Mouse (Mus musculus): ENCODE results near the gene Tenm1. TPM values are rescaled to one million over a fixed set of nuclear protein-coding genes. Genes with fewer than 3 reads are reported as not detected.

Gene Tenm1
- total and polyA plus RNA-seq, 2 experiments, result not detected

DNA sequence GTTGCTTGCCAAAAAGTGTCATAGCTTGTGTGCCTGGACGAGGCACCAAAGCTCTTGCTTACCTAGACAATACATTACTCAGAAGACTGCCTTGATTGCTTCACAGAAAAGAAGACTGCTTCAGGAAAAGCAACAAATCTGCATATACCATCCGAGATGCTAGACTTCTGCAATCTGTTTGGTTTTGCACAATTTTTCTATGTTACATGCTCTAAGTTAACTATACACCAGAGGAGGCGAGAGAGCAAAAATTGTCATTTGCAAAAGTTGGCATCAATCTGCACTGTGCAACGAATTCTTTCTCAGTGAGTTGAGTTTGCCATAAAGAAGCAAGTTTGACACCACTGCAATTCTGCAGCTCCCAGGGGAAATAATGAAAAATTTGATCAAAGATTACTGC lies 193.1 kb downstream of the Tenm1 start:
- no peak for DNase-seq (ENCODE audit: extremely low read depth, low read depth, low spot score)
- Histone ChIP-seq H3K36me3 (ENCODE audit: control insufficient read depth, insufficient read depth, low read length) (no peaks in the 10 kb centered on the region), H3K4me3 (ENCODE audit: insufficient read depth, low read depth, low read length) (no peak overlapping the region), H3K27ac (replicated peaks; ENCODE audit: insufficient read depth, low read depth, low read length) (no peak overlapping the region), H3K79me2 (ENCODE audit: control insufficient read depth, insufficient read depth, low read length) (no peaks in the 10 kb centered on the region), H3K27me3 (ENCODE audit: control insufficient read depth, insufficient read depth, low read length) (no peaks in the 10 kb centered on the region), H3K9ac (ENCODE audit: low read depth, low read length) (no peak overlapping the region), H3K4me1 (ENCODE audit: control insufficient read depth, insufficient read depth, low read length) (no peaks in the 10 kb centered on the region)
- TF ChIP-seq CTCF (IDR thresholded peaks at IDR 0.05; ENCODE audit: low read depth, low read length), result no peak
- TF ChIP-seq POLR2A (IDR thresholded peaks at IDR 0.05; ENCODE audit: extremely low read depth, insufficient read depth, low read length), result no peak
- WGBS, result 59% methylated on average over 4 of the region's 4 CpGs

- 65% methylated on average over 3 of the region's 3 CpGs for WGBS
These were observed 223.9 kb downstream of the Tenm1 start for GRCm38 (mm10) chrX:43205003-43205402.

DNA sequence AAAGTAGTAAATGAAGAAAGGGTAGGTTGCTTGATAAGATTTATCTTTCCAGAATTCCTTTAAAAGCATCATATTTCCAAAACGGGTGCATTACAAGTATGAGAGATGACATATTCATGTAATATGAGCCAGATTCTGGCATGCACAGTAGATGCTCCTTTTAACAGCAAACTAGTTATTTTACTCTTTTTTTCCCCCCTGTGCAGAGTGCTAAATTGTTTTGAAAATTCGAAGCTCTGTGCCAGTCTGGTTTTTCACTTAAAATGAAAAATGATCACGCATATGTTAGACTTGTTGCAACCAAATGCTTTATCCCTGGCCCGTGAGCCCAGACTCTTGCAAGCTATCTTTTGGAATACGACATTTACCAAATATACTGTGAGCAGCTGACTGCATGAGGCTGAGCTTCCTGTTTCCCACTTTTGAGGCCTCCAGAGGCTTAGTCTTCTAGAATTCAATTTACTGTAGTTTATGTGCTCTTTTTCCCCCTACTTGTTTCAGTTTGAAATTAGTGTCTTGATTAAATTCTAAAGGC lies 226.6 kb downstream of the Tenm1 start:
- H3K79me2 ChIP-seq (ENCODE audit: control insufficient read depth, insufficient read depth, low read length), result no peaks in the 10 kb centered on the region
- DNase-seq (ENCODE audit: extremely low read depth, low read depth, low spot score), result no peak
- H3K4me3 ChIP-seq (ENCODE audit: insufficient read depth, low read depth, low read length), result no peak overlapping the region
- H3K9ac ChIP-seq (ENCODE audit: low read depth, low read length), result no peak overlapping the region
- no peaks in the 10 kb centered on the region for H3K36me3 ChIP-seq (ENCODE audit: control insufficient read depth, insufficient read depth, low read length)
- no peak overlapping the region for H3K27ac ChIP-seq (replicated peaks; ENCODE audit: insufficient read depth, low read depth, low read length)
- WGBS, result 70% methylated on average over 5 of the region's 5 CpGs
- TF ChIP-seq CTCF (IDR thresholded peaks at IDR 0.05; ENCODE audit: low read depth, low read length), result no peak
- no peak for TF ChIP-seq POLR2A (IDR thresholded peaks at IDR 0.05; ENCODE audit: extremely low read depth, insufficient read depth, low read length)
- no peaks in the 10 kb centered on the region for H3K27me3 ChIP-seq (ENCODE audit: control insufficient read depth, insufficient read depth, low read length)
- no peaks in the 10 kb centered on the region for H3K4me1 ChIP-seq (ENCODE audit: control insufficient read depth, insufficient read depth, low read length)

More at GRCm38 (mm10) chrX:43205003-43205402, 223.9 kb downstream of the Tenm1 start:
- no peak overlapping the region for H3K27ac ChIP-seq (replicated peaks; ENCODE audit: insufficient read depth, low read depth, low read length)
- no peak for TF ChIP-seq CTCF (IDR thresholded peaks at IDR 0.05; ENCODE audit: low read depth, low read length)
- no peak for TF ChIP-seq POLR2A (IDR thresholded peaks at IDR 0.05; ENCODE audit: extremely low read depth, insufficient read depth, low read length)
- H3K4me1 ChIP-seq (ENCODE audit: control insufficient read depth, insufficient read depth, low read length), result no peaks in the 10 kb centered on the region
- no peaks in the 10 kb centered on the region for H3K79me2 ChIP-seq (ENCODE audit: control insufficient read depth, insufficient read depth, low read length)
- H3K4me3 ChIP-seq (ENCODE audit: insufficient read depth, low read depth, low read length), result no peak overlapping the region
- H3K36me3 ChIP-seq (ENCODE audit: control insufficient read depth, insufficient read depth, low read length), result no peaks in the 10 kb centered on the region
- no peak for DNase-seq (ENCODE audit: extremely low read depth, low read depth, low spot score)
- H3K27me3 ChIP-seq (ENCODE audit: control insufficient read depth, insufficient read depth, low read length), result no peaks in the 10 kb centered on the region
- H3K9ac ChIP-seq (ENCODE audit: low read depth, low read length), result no peak overlapping the region

- 77% methylated on average over 1 of the region's 1 CpGs for WGBS
- DNase-seq (ENCODE audit: extremely low read depth, low read depth, low spot score), result no peak
- TF ChIP-seq POLR2A (IDR thresholded peaks at IDR 0.05; ENCODE audit: extremely low read depth, insufficient read depth, low read length) (no peak), CTCF (IDR thresholded peaks at IDR 0.05; ENCODE audit: low read depth, low read length) (no peak)
- Histone ChIP-seq H3K4me3 (ENCODE audit: insufficient read depth, low read depth, low read length) (no peak overlapping the region), H3K27ac (replicated peaks; ENCODE audit: insufficient read depth, low read depth, low read length) (no peak overlapping the region), H3K79me2 (ENCODE audit: control insufficient read depth, insufficient read depth, low read length) (no peaks in the 10 kb centered on the region), H3K9ac (ENCODE audit: low read depth, low read length) (no peak overlapping the region), H3K4me1 (ENCODE audit: control insufficient read depth, insufficient read depth, low read length) (no peaks in the 10 kb centered on the region), H3K27me3 (ENCODE audit: control insufficient read depth, insufficient read depth, low read length) (no peaks in the 10 kb centered on the region), H3K36me3 (ENCODE audit: control insufficient read depth, insufficient read depth, low read length) (no peaks in the 10 kb centered on the region)
These were observed 246.0 kb downstream of the Tenm1 start for GRCm38 (mm10) chrX:43182975-43183374.

- H3K79me2 ChIP-seq (ENCODE audit: control insufficient read depth, insufficient read depth, low read length), result no peaks in the 10 kb centered on the region
- H3K27me3 ChIP-seq (ENCODE audit: control insufficient read depth, insufficient read depth, low read length), result no peaks in the 10 kb centered on the region
- H3K36me3 ChIP-seq (ENCODE audit: control insufficient read depth, insufficient read depth, low read length), result no peaks in the 10 kb centered on the region
- H3K9ac ChIP-seq (ENCODE audit: low read depth, low read length), result no peak overlapping the region
- no peak overlapping the region for H3K27ac ChIP-seq (replicated peaks; ENCODE audit: insufficient read depth, low read depth, low read length)
- WGBS, result 78% methylated on average over 3 of the region's 3 CpGs
- no peak for TF ChIP-seq CTCF (IDR thresholded peaks at IDR 0.05; ENCODE audit: low read depth, low read length)
- TF ChIP-seq POLR2A (IDR thresholded peaks at IDR 0.05; ENCODE audit: extremely low read depth, insufficient read depth, low read length), result no peak
- no peaks in the 10 kb centered on the region for H3K4me1 ChIP-seq (ENCODE audit: control insufficient read depth, insufficient read depth, low read length)
- H3K4me3 ChIP-seq (ENCODE audit: insufficient read depth, low read depth, low read length), result no peak overlapping the region
- no peak for DNase-seq (ENCODE audit: extremely low read depth, low read depth, low spot score)
These were observed 277.4 kb downstream of the Tenm1 start for GRCm38 (mm10) chrX:43151561-43151960.

- TF ChIP-seq POLR2A (IDR thresholded peaks at IDR 0.05; ENCODE audit: extremely low read depth, insufficient read depth, low read length) (no peak), CTCF (IDR thresholded peaks at IDR 0.05; ENCODE audit: low read depth, low read length) (no peak)
- no peak overlapping the region for H3K9ac ChIP-seq (ENCODE audit: low read depth, low read length)
- H3K4me1 ChIP-seq (ENCODE audit: control insufficient read depth, insufficient read depth, low read length), result no peaks in the 10 kb centered on the region
- H3K4me3 ChIP-seq (ENCODE audit: insufficient read depth, low read depth, low read length), result no peak overlapping the region
- no peak overlapping the region for H3K27ac ChIP-seq (replicated peaks; ENCODE audit: insufficient read depth, low read depth, low read length)
- no peaks in the 10 kb centered on the region for H3K36me3 ChIP-seq (ENCODE audit: control insufficient read depth, insufficient read depth, low read length)
- DNase-seq (ENCODE audit: extremely low read depth, low read depth, low spot score), result peak; percentile 56
- WGBS, result 22% methylated on average over 2 of the region's 2 CpGs
- H3K79me2 ChIP-seq (ENCODE audit: control insufficient read depth, insufficient read depth, low read length), result no peaks in the 10 kb centered on the region
- H3K27me3 ChIP-seq (ENCODE audit: control insufficient read depth, insufficient read depth, low read length), result no peaks in the 10 kb centered on the region
These were observed 299.2 kb downstream of the Tenm1 start for GRCm38 (mm10) chrX:43129696-43130095.
